Mouse (Mus musculus) neural tube, embryonic 12.5 days (tissue): Measurements from ENCODE around the gene Wdr46. TPM values are rescaled to one million over a fixed set of nuclear protein-coding genes. Genes with fewer than 3 reads are reported as not detected.
"Not testable (repeated sequence)": the region's sequence is repeated elsewhere in the genome, so short reads cannot be mapped to it uniquely, and the experiment has no call there.

ENCODE experiments used
- ATAC-seq: fragments of 200-750 bp; cut with Nextera tagmentation; 2 replicates; pipeline ENCODE4 v1.8.0; 2017; ENCODE audit warnings: low read depth, mild to moderate bottlenecking, moderate TSS enrichment, moderate library complexity; ENCODE audit not compliant: low FRiP score
- H3K27ac ChIP-seq: fragments of 300-500 bp; sonication (generic); 2 replicates; pipeline ENCODE4 v1.5.1; 2016
- H3K27me3 ChIP-seq: fragments of 300-500 bp; sonication (generic); replicated peaks from 2 replicates; pipeline ENCODE4 v1.6.1; 2016; ENCODE audit warnings: mild to moderate bottlenecking
- H3K36me3 ChIP-seq: fragments of 300-500 bp; sonication (generic); 2 replicates; pipeline ENCODE4 v1.6.1; 2016; ENCODE audit warnings: mild to moderate bottlenecking
- H3K4me1 ChIP-seq: fragments of 300-500 bp; sonication (generic); 2 replicates; pipeline ENCODE4 v1.6.1; 2016
- H3K4me2 ChIP-seq: fragments of 300-500 bp; sonication (generic); replicated peaks from 2 replicates; pipeline ENCODE4 v1.6.1; 2016; ENCODE audit warnings: mild to moderate bottlenecking
- H3K4me3 ChIP-seq: fragments of 300-500 bp; sonication (generic); 2 replicates; pipeline ENCODE4 v1.5.1; 2016
- H3K9ac ChIP-seq: fragments of 300-500 bp; sonication (generic); 2 replicates; pipeline ENCODE4 v1.6.1; 2016; ENCODE audit warnings: mild to moderate bottlenecking
- H3K9me3 ChIP-seq: fragments of 300-500 bp; sonication (generic); 2 replicates; pipeline ENCODE4 v1.6.1; 2016; ENCODE audit warnings: mild to moderate bottlenecking
- WGBS: fragments of 180-500 bp; shearing (Covaris S2); methylation state at CpG from one replicate; pipeline ENCODE4 v1.1.7; 2016; 5-methylcytosine and 5-hydroxymethylcytosine counted together
- polyA plus RNA-seq: library from polyadenylated mRNA; unstranded; fragments of >200 nt; fragmentation: Nextera tagmentation; extraction: Ambion mirVana; gene quantifications from 2 replicates; pipeline ENCODE4 v1.2.1, GENCODE M21; 2016

Wdr46 gene
- polyA plus RNA-seq, 1 experiment from 2014 or later: 39.7 TPM

- Histone ChIP-seq H3K36me3 (peaks cover 58% of the 10 kb centered on the region), H3K4me2 (peak overlapping the region; percentile 88), H3K4me1 (peaks cover 58% of the 10 kb centered on the region), H3K4me3 (peak overlapping the region; percentile 41; the same call in 1 of the 2 replicates), H3K9ac (peak overlapping the region; percentile 60; the same call in 1 of the 2 replicates)
- H3K27ac ChIP-seq, H3K27me3 ChIP-seq, ATAC-seq, H3K9me3 ChIP-seq: not testable (repeated sequence)
- WGBS: 77% methylated on average over 13 of the region's 13 CpGs
Measured at GRCm38 (mm10) chr17:33952015-33952414, 11.6 kb downstream of the Wdr46 start.

- Histone ChIP-seq H3K9ac (no peak overlapping the region), H3K27ac (no peak overlapping the region), H3K4me3 (no peak overlapping the region), H3K4me1 (peaks cover 58% of the 10 kb centered on the region), H3K9me3 (no peaks in the 10 kb centered on the region), H3K27me3 (no peaks in the 10 kb centered on the region), H3K36me3 (peaks cover 52% of the 10 kb centered on the region), H3K4me2 (no peak overlapping the region; the same call in 1 of the 2 replicates)
- 76% methylated on average over 4 of the region's 4 CpGs for WGBS
- no peak for ATAC-seq
Measured at GRCm38 (mm10) chr17:33952879-33953278, 12.4 kb downstream of the Wdr46 start.

GRCm38 (mm10) chr17:33953310-33953709 is 12.8 kb downstream of the Wdr46 start:
- WGBS: 83% methylated on average over 3 of the region's 3 CpGs
- Histone ChIP-seq H3K9ac (no peak overlapping the region), H3K4me3 (no peak overlapping the region), H3K27me3 (no peaks in the 10 kb centered on the region), H3K27ac (no peak overlapping the region), H3K4me2 (peak overlapping the region; percentile 97; the same call in 1 of the 2 replicates), H3K9me3 (no peaks in the 10 kb centered on the region), H3K36me3 (peaks cover 51% of the 10 kb centered on the region), H3K4me1 (peaks cover 58% of the 10 kb centered on the region)
- ATAC-seq: no peak

GRCm38 (mm10) chr17:33953961-33954565 is 13.6 kb downstream of the Wdr46 start:
- Histone ChIP-seq H3K4me3 (peak overlapping the region; percentile 95), H3K36me3 (peaks cover 51% of the 10 kb centered on the region), H3K4me2 (peak overlapping the region; percentile 97), H3K27me3 (no peaks in the 10 kb centered on the region), H3K27ac (no peak overlapping the region), H3K9ac (peak overlapping the region; percentile 98), H3K9me3 (no peaks in the 10 kb centered on the region), H3K4me1 (peaks cover 58% of the 10 kb centered on the region)
- 34% methylated on average over 5 of the region's 5 CpGs for WGBS
- no peak for ATAC-seq

- peak overlapping the region; percentile 97 for H3K4me2 ChIP-seq
- ATAC-seq: no peak; the same call in 1 of the 2 replicates
- peaks cover 51% of the 10 kb centered on the region for H3K36me3 ChIP-seq
- H3K9me3 ChIP-seq: no peaks in the 10 kb centered on the region
- H3K27me3 ChIP-seq: no peaks in the 10 kb centered on the region
- peak overlapping the region; percentile 74; the same call in 1 of the 2 replicates for H3K27ac ChIP-seq
- 1% methylated on average over 33 of the region's 33 CpGs for WGBS
- peaks cover 53% of the 10 kb centered on the region for H3K4me1 ChIP-seq
- peak overlapping the region; percentile 95 for H3K4me3 ChIP-seq
- peak overlapping the region; percentile 98 for H3K9ac ChIP-seq
Measured at GRCm38 (mm10) chr17:33954646-33955554, 14.4 kb downstream of the Wdr46 start.

GRCm38 (mm10) chr17:33955555-33956214 is 15.2 kb downstream of the Wdr46 start, which contains the start of the genes Vps52 and Rps18:
Gene Vps52 (plus strand): TSS chr17:33955812.
Gene Rps18 (minus strand): TSS chr17:33956001.
- H3K4me2 ChIP-seq: peak within 1 kb of the TSS; percentile 97
- peaks cover 51% of the 10 kb centered on the region for H3K36me3 ChIP-seq
- no peaks in the 10 kb centered on the region for H3K9me3 ChIP-seq
- peak within 1 kb of the TSS; percentile 74; the same call in 1 of the 2 replicates for H3K27ac ChIP-seq
- WGBS: under 1% methylated on average over 50 of the region's 50 CpGs
- H3K4me3 ChIP-seq: peak within 1 kb of the TSS; percentile 95
- peak; percentile 79 for ATAC-seq
- H3K27me3 ChIP-seq: no peaks in the 10 kb centered on the region
- H3K9ac ChIP-seq: peak within 1 kb of the TSS; percentile 98
- H3K4me1 ChIP-seq: peaks cover 45% of the 10 kb centered on the region

GRCm38 (mm10) chr17:33956336-33956735 is 15.9 kb downstream of the Wdr46 start:
- no peak for ATAC-seq
- Histone ChIP-seq H3K27ac (0 out of 2 replicates have a peak overlapping the region, but pooled peaks have one; percentile 67), H3K36me3 (peaks cover 51% of the 10 kb centered on the region), H3K9me3 (no peaks in the 10 kb centered on the region), H3K27me3 (no peaks in the 10 kb centered on the region), H3K4me3 (peak overlapping the region; percentile 95), H3K4me1 (peaks cover 39% of the 10 kb centered on the region), H3K4me2 (peak overlapping the region; percentile 67), H3K9ac (peak overlapping the region; percentile 69)
- WGBS: 9% methylated on average over 10 of the region's 10 CpGs

GRCm38 (mm10) chr17:33957493-33957892 is 17.0 kb downstream of the Wdr46 start:
- H3K4me3 ChIP-seq: no peak overlapping the region
- H3K27ac ChIP-seq: no peak overlapping the region
- no peak overlapping the region for H3K9ac ChIP-seq
- 84% methylated on average over 6 of the region's 6 CpGs for WGBS
- H3K4me1 ChIP-seq: peaks cover 29% of the 10 kb centered on the region
- H3K4me2 ChIP-seq: no peak overlapping the region; the same call in 1 of the 2 replicates
- H3K36me3 ChIP-seq: peaks cover 58% of the 10 kb centered on the region
- no peak for ATAC-seq
- no peaks in the 10 kb centered on the region for H3K9me3 ChIP-seq
- H3K27me3 ChIP-seq: no peaks in the 10 kb centered on the region

- WGBS: 93% methylated on average over 11 of the region's 11 CpGs
- ATAC-seq: no peak
- H3K36me3 ChIP-seq: peaks cover 58% of the 10 kb centered on the region
- no peak overlapping the region for H3K4me2 ChIP-seq
- H3K27ac ChIP-seq: no peak overlapping the region
- no peaks in the 10 kb centered on the region for H3K9me3 ChIP-seq
- H3K4me1 ChIP-seq: peaks cover 20% of the 10 kb centered on the region
- H3K4me3 ChIP-seq: no peak overlapping the region
- H3K9ac ChIP-seq: no peak overlapping the region
- H3K27me3 ChIP-seq: no peaks in the 10 kb centered on the region
Measured at GRCm38 (mm10) chr17:33958451-33958850, 18.0 kb downstream of the Wdr46 start.

GRCm38 (mm10) chr17:33959135-33959534 is 18.7 kb downstream of the Wdr46 start:
- WGBS: 96% methylated on average over 13 of the region's 13 CpGs
- no peak for ATAC-seq
- Histone ChIP-seq H3K4me3 (no peak overlapping the region), H3K27ac (no peak overlapping the region), H3K27me3 (no peaks in the 10 kb centered on the region), H3K9me3 (no peaks in the 10 kb centered on the region), H3K4me1 (peaks cover 13% of the 10 kb centered on the region), H3K36me3 (peaks cover 60% of the 10 kb centered on the region), H3K9ac (no peak overlapping the region), H3K4me2 (no peak overlapping the region)

GRCm38 (mm10) chr17:33959948-33960347 is 19.5 kb downstream of the Wdr46 start:
- Histone ChIP-seq H3K27ac (no peak overlapping the region), H3K4me2 (no peak overlapping the region), H3K9me3 (no peaks in the 10 kb centered on the region), H3K4me1 (peaks cover 6% of the 10 kb centered on the region), H3K27me3 (no peaks in the 10 kb centered on the region), H3K4me3 (no peak overlapping the region), H3K9ac (no peak overlapping the region), H3K36me3 (peaks cover 58% of the 10 kb centered on the region)
- ATAC-seq: no peak
- WGBS: 96% methylated on average over 15 of the region's 15 CpGs

GRCm38 (mm10) chr17:33962876-33963275 is 22.4 kb downstream of the Wdr46 start:
- no peak for ATAC-seq
- no peaks in the 10 kb centered on the region for H3K4me1 ChIP-seq
- 94% methylated on average over 7 of the region's 7 CpGs for WGBS
- no peaks in the 10 kb centered on the region for H3K27me3 ChIP-seq
- H3K4me3 ChIP-seq: no peak overlapping the region
- no peak overlapping the region for H3K9ac ChIP-seq
- H3K27ac ChIP-seq: no peak overlapping the region
- no peak overlapping the region for H3K4me2 ChIP-seq
- peaks cover 77% of the 10 kb centered on the region for H3K36me3 ChIP-seq
- no peaks in the 10 kb centered on the region for H3K9me3 ChIP-seq
